Mouse (Mus musculus) kidney, adult 2 months (tissue): ENCODE measurements at regions not wholly inside any gene's neighbourhood (a gene's known extent, or its start where the extent isn't known, plus 50 kb on each side); places are given as distances from the start of the nearest gene placed in this dataset.

Source experiments
- CTCF ChIP-seq: fragments of 200-500 bp; conservative IDR thresholded peaks from 2 replicates; pipeline ENCODE4 v1.5.1; 2011; ENCODE audit warnings: low read depth, mild to moderate bottlenecking, control low read depth, low read length, moderate library complexity, mixed read lengths; ENCODE audit not compliant: insufficient read depth, insufficient read length
- POLR2A ChIP-seq: fragments of 200-500 bp; IDR thresholded peaks from one replicate; pipeline ENCODE4 v1.6.1; 2011; ENCODE audit warnings: low read depth, low read length, control low read depth

GRCm38 (mm10) chr4:71840774-71841146 is 83.0 kb upstream of the Gm11232 start:
- TF ChIP-seq CTCF (no peak), POLR2A (no peak)
